22 mouse cellular contexts compared by ENCODE assay signal in genomic region chr17:35239700-35240099, GRCm38 (mm10). TPM values are rescaled to one million over a fixed set of nuclear protein-coding genes. Genes with fewer than 3 reads are reported as not detected.
DNase-seq lines count a peak whose midpoint lies in the region; ATAC-seq and TF ChIP-seq lines count a peak whose summit lies in the region.
"Had no signal": no experiment of that assay in that cellular context is flagged by ENCODE, and none has a peak within 500 bp of the region (broad histone marks: within the 10 kb centered on the region; RNA-seq: fewer than 3 reads in every experiment).

No protein-coding gene starts in this region.

- no peak overlapping the region for H3K4me2 ChIP-seq in heart, embryonic 15.5 days
- H3K4me2 ChIP-seq in limb, embryonic 14.5 days (replicated peaks; ENCODE audit: low read depth, low read length, severe bottlenecking), result 0 out of 2 replicates have a peak overlapping the region, but pooled peaks have one; percentile 5

- no peak for ATAC-seq in heart, embryonic 15.5 days (replicated peaks; ENCODE audit: insufficient number of reproducible peaks, insufficient read depth, low FRiP score, low read depth)
- ATAC-seq in limb, embryonic 14.5 days (ENCODE audit: low FRiP score, low read depth), result no peak
- ATAC-seq: midbrain, embryonic 16.5 days had no signal

- peaks cover 15% of the 10 kb centered on the region for H3K36me3 ChIP-seq in heart, embryonic 15.5 days
- peaks cover 18% of the 10 kb centered on the region for H3K36me3 ChIP-seq in limb, embryonic 14.5 days (ENCODE audit: control insufficient read depth, insufficient read depth, low read length)
- peaks cover 25% of the 10 kb centered on the region for H3K36me3 ChIP-seq in limb, embryonic 10.5 days

- no peaks in the 10 kb centered on the region for H3K9me3 ChIP-seq in heart, embryonic 15.5 days (replicated peaks)
- H3K9me3 ChIP-seq in limb, embryonic 14.5 days (ENCODE audit: control insufficient read depth, low read length), result no peaks in the 10 kb centered on the region
- H3K9me3 ChIP-seq in limb, embryonic 10.5 days (replicated peaks), result no peaks in the 10 kb centered on the region
- H3K9me3 ChIP-seq: embryonic facial prominence, embryonic 15.5 days; kidney, embryonic 15.5 days; limb, embryonic 13.5 days had no signal

- no peak for TF ChIP-seq POLR2A in limb, embryonic 14.5 days (IDR thresholded peaks at IDR 0.05; ENCODE audit: borderline replicate concordance, extremely low read depth, insufficient read depth, insufficient read length)
- no peak for TF ChIP-seq POLR2A in bone marrow macrophage, adult 2 months (IDR thresholded peaks at IDR 0.05; ENCODE audit: borderline replicate concordance, low read depth, low read length)

- peak; percentile 57 for DNase-seq in cerebellum, adult 11-12 months
- no peak for DNase-seq in cerebellum, postnatal 10 days
- no peak for DNase-seq in heart, postnatal 36 days
- no peak for DNase-seq in limb, embryonic 14.5 days (ENCODE audit: low spot score)
- no peak for DNase-seq in limb, embryonic 10.5 days (ENCODE audit: low spot score)
- no peak for DNase-seq in right cerebral cortex, postnatal 4 days
- DNase-seq: adrenal gland, postnatal 14 days; cerebellum, postnatal 14 days; embryo, embryonic 11 days; lung, adult 2 months; spleen, adult 18-20 months had no signal

- 77% methylated on average over 5 of the region's 5 CpGs for WGBS in heart, embryonic 15.5 days
- WGBS in limb, embryonic 14.5 days, result 76% methylated on average over 5 of the region's 5 CpGs
- 84% methylated on average over 5 of the region's 5 CpGs for WGBS in limb, embryonic 10.5 days

- TF ChIP-seq CTCF in bone marrow macrophage, adult 2 months (IDR thresholded peaks at IDR 0.05; ENCODE audit: low read depth, low read length), result no peak

- H3K27me3 ChIP-seq in heart, embryonic 15.5 days, result no peaks in the 10 kb centered on the region
- no peaks in the 10 kb centered on the region for H3K27me3 ChIP-seq in limb, embryonic 14.5 days (ENCODE audit: control insufficient read depth, insufficient read depth, low read length)
- H3K27me3 ChIP-seq in limb, embryonic 10.5 days (ENCODE audit: low read depth, poor library complexity, severe bottlenecking), result no peaks in the 10 kb centered on the region
- H3K27me3 ChIP-seq: CH12.LX; embryonic facial prominence, embryonic 15.5 days; kidney, embryonic 15.5 days; limb, embryonic 13.5 days had no signal

- peak overlapping the region; percentile 98; the same call in 1 of the 2 replicates for H3K27ac ChIP-seq in heart, embryonic 15.5 days
- no peak overlapping the region for H3K27ac ChIP-seq in limb, embryonic 14.5 days (replicated peaks; ENCODE audit: low read depth, low read length)
- H3K27ac ChIP-seq in limb, embryonic 10.5 days, result no peak overlapping the region
- peak overlapping the region; percentile 92; the same call in 1 of the 2 replicates for H3K27ac ChIP-seq in bone marrow macrophage, adult 2 months (ENCODE audit: insufficient read depth, low read depth, low read length)
- H3K27ac ChIP-seq: embryonic facial prominence, embryonic 15.5 days had no signal

- peaks cover 31% of the 10 kb centered on the region for H3K4me1 ChIP-seq in heart, embryonic 15.5 days (replicated peaks)
- peaks cover 22% of the 10 kb centered on the region for H3K4me1 ChIP-seq in limb, embryonic 14.5 days (ENCODE audit: control insufficient read depth, insufficient read depth, low read length)
- peaks cover 42% of the 10 kb centered on the region for H3K4me1 ChIP-seq in limb, embryonic 10.5 days
- H3K4me1 ChIP-seq in bone marrow macrophage, adult 2 months (ENCODE audit: control insufficient read depth, insufficient read depth, low read length), result peaks cover 21% of the 10 kb centered on the region

- H3K9ac ChIP-seq in heart, embryonic 15.5 days, result no peak overlapping the region
- no peak overlapping the region for H3K9ac ChIP-seq in limb, embryonic 14.5 days (ENCODE audit: low read depth, low read length, severe bottlenecking)
- H3K9ac ChIP-seq: embryonic facial prominence, embryonic 15.5 days had no signal

- intact Hi-C loops in heart, postnatal 36 days (cut with DNase I), result loop anchor here (5.0 to 10.0 kb wide), 2 partner anchors 237 to 345 kb away; partner anchors contain the start of genes C2, Ehmt2 and Vars

- no peak overlapping the region for H3K4me3 ChIP-seq in heart, embryonic 15.5 days
- H3K4me3 ChIP-seq in limb, embryonic 14.5 days (replicated peaks; ENCODE audit: low read length), result no peak overlapping the region
- no peak overlapping the region for H3K4me3 ChIP-seq in limb, embryonic 10.5 days
- H3K4me3 ChIP-seq in bone marrow macrophage, adult 2 months (ENCODE audit: insufficient read depth, low read length), result no peak overlapping the region
- H3K4me3 ChIP-seq: embryonic facial prominence, embryonic 15.5 days had no signal

RNA-seq across cellular contexts. Expression of gene Ddx39b, which starts 1.8 kb away (rescaled TPM):
- 213 and 268 TPM in 2 replicates for polyA plus RNA-seq in heart, embryonic 15.5 days (2015; fragmentation: Nextera tagmentation; extraction: Ambion mirVana)
- total RNA-seq in heart, postnatal 36 days (2021), result 10 to 100 TPM; 83.3 to 97.3 TPM
- polyA plus RNA-seq in limb, embryonic 14.5 days (2012; rRNA removed), result 877 and 1,003 TPM in 2 replicates
- polyA plus RNA-seq in limb, embryonic 14.5 days (2014; fragmentation: Nextera tagmentation; extraction: Ambion mirVana), result 416 and 445 TPM in 2 replicates
- polyA plus RNA-seq in limb, embryonic 10.5 days (2016; fragmentation: Nextera tagmentation; extraction: Ambion mirVana), result 749 and 792 TPM in 2 replicates
- 164 and 169 TPM in 2 replicates for polyA plus RNA-seq in bone marrow macrophage, adult 2 months (2012; ENCODE audit: insufficient read depth, insufficient read length, missing spikeins)

RNA-seq across cellular contexts. Expression of gene Nfkbil1, which starts 4.1 kb away (rescaled TPM):
- 7.8 and 9.1 TPM in 2 replicates for polyA plus RNA-seq in heart, embryonic 15.5 days (2015; fragmentation: Nextera tagmentation; extraction: Ambion mirVana)
- total RNA-seq in heart, postnatal 36 days (2021), result 1 to 10 TPM; 8.0 to 8.5 TPM
- polyA plus RNA-seq in limb, embryonic 14.5 days (2012; rRNA removed), result 17.0 and 19.6 TPM in 2 replicates
- polyA plus RNA-seq in limb, embryonic 14.5 days (2014; fragmentation: Nextera tagmentation; extraction: Ambion mirVana), result 4.9 and 5.9 TPM in 2 replicates
- polyA plus RNA-seq in limb, embryonic 10.5 days (2016; fragmentation: Nextera tagmentation; extraction: Ambion mirVana), result 10.7 and 12.1 TPM in 2 replicates
- polyA plus RNA-seq in bone marrow macrophage, adult 2 months (2012; ENCODE audit: insufficient read depth, insufficient read length, missing spikeins), result 15.5 and 15.7 TPM in 2 replicates

RNA-seq across cellular contexts. Expression of gene Atp6v1g2, which starts 6.2 kb away (rescaled TPM):
- polyA plus RNA-seq in heart, embryonic 15.5 days (2015; fragmentation: Nextera tagmentation; extraction: Ambion mirVana), result 8.9 and 9.4 TPM in 2 replicates
- total RNA-seq in heart, postnatal 36 days (2021), result 1 to 10 TPM; 2.0 to 2.6 TPM
- polyA plus RNA-seq in limb, embryonic 14.5 days (2012; rRNA removed), result 11.2 and 12.0 TPM in 2 replicates
- polyA plus RNA-seq in limb, embryonic 14.5 days (2014; fragmentation: Nextera tagmentation; extraction: Ambion mirVana), result 3.6 and 4.9 TPM in 2 replicates
- 4.5 and 5.2 TPM in 2 replicates for polyA plus RNA-seq in limb, embryonic 10.5 days (2016; fragmentation: Nextera tagmentation; extraction: Ambion mirVana)
- polyA plus RNA-seq in bone marrow macrophage, adult 2 months (2012; ENCODE audit: insufficient read depth, insufficient read length, missing spikeins), result 11.2 and 15.1 TPM in 2 replicates

RNA-seq across cellular contexts. Expression of gene Gm16181, which starts 19.1 kb away (rescaled TPM):
- polyA plus RNA-seq in heart, embryonic 15.5 days (2015; fragmentation: Nextera tagmentation; extraction: Ambion mirVana), result 0.35 and 0.48 TPM in 2 replicates
- not detected for total RNA-seq in heart, postnatal 36 days (2021)
- polyA plus RNA-seq in limb, embryonic 14.5 days (2012; rRNA removed), result 0.26 TPM in 1 of 2 replicates, not detected in the other
- polyA plus RNA-seq in limb, embryonic 14.5 days (2014; fragmentation: Nextera tagmentation; extraction: Ambion mirVana), result not detected in 2 replicates
- 0.30 and 0.33 TPM in 2 replicates for polyA plus RNA-seq in limb, embryonic 10.5 days (2016; fragmentation: Nextera tagmentation; extraction: Ambion mirVana)
- polyA plus RNA-seq in bone marrow macrophage, adult 2 months (2012; ENCODE audit: insufficient read depth, insufficient read length, missing spikeins), result not detected in 2 replicates
- total RNA-seq: CH12.LX; layer of hippocampus, adult 8-10 months; left cerebral cortex, adult 18-20 months had no signal
- polyA plus RNA-seq: forebrain, embryonic 11.5 days; neural tube, embryonic 11.5 days had no signal

RNA-seq across cellular contexts. Expression of gene H2-D1, which starts 22.8 kb away (rescaled TPM):
- polyA plus RNA-seq in heart, embryonic 15.5 days (2015; fragmentation: Nextera tagmentation; extraction: Ambion mirVana), result 56.6 and 101 TPM in 2 replicates
- 100 to 1,000 TPM in 1 of 2 experiments, 10 to 100 TPM in 1; 87.6 to 133 TPM for total RNA-seq in heart, postnatal 36 days (2021)
- 26.0 and 27.2 TPM in 2 replicates for polyA plus RNA-seq in limb, embryonic 14.5 days (2012; rRNA removed)
- polyA plus RNA-seq in limb, embryonic 14.5 days (2014; fragmentation: Nextera tagmentation; extraction: Ambion mirVana), result 49.3 and 53.9 TPM in 2 replicates
- 21.4 and 23.1 TPM in 2 replicates for polyA plus RNA-seq in limb, embryonic 10.5 days (2016; fragmentation: Nextera tagmentation; extraction: Ambion mirVana)
- polyA plus RNA-seq in bone marrow macrophage, adult 2 months (2012; ENCODE audit: insufficient read depth, insufficient read length, missing spikeins), result 2,808 and 2,856 TPM in 2 replicates

Comparison
In these comparisons a context has a peak if more than half of its experiments do, and no peak if none do; other contexts are left out.
1. H3K27ac ChIP-seq: peak in heart, embryonic 15.5 days (single experiment) and bone marrow macrophage, adult 2 months (single experiment); none in limb, embryonic 14.5 days (single experiment) and limb, embryonic 10.5 days (single experiment).